Mouse (Mus musculus): Measurements from ENCODE around the gene Plvap.
"Not testable (repeated sequence)": the region's sequence is repeated elsewhere in the genome, so short reads cannot be mapped to it uniquely, and the experiment has no call there.

The Plvap gene

GRCm38 (mm10) chr8:71511644-71512043 lies at the start of gene Plvap:
Plvap (minus strand) TSS chr8:71511752.
- DNase-seq (ENCODE audit: low spot score) = peak; percentile 75

GRCm38 (mm10) chr8:71560765-71561164 lies 49.2 kb upstream of the Plvap start:
- no peak for DNase-seq (ENCODE audit: low spot score)

GRCm38 (mm10) chr8:71560071-71560470 lies 48.5 kb upstream of the Plvap start:
- no peak for DNase-seq (ENCODE audit: low spot score)

- DNase-seq (ENCODE audit: low spot score) = peak; percentile 85
These were observed 47.6 kb upstream of the Plvap start for GRCm38 (mm10) chr8:71558958-71559690.

- no peak for DNase-seq (ENCODE audit: low spot score)
These were observed 46.8 kb upstream of the Plvap start, which contains the start of gene Tmem221 for GRCm38 (mm10) chr8:71558071-71558957. Tmem221 (minus strand) TSS chr8:71558871.

- DNase-seq (ENCODE audit: low spot score) = no peak
These were observed 43.1 kb upstream of the Plvap start for GRCm38 (mm10) chr8:71554644-71555043.

GRCm38 (mm10) chr8:71554001-71554400 lies 42.4 kb upstream of the Plvap start:
- DNase-seq (ENCODE audit: low spot score) = no peak

- no peak for DNase-seq (ENCODE audit: low spot score)
These were observed 41.2 kb upstream of the Plvap start for GRCm38 (mm10) chr8:71552770-71553169.

GRCm38 (mm10) chr8:71550754-71551153 lies 39.2 kb upstream of the Plvap start:
- DNase-seq (ENCODE audit: low spot score) = no peak

- DNase-seq (ENCODE audit: low spot score) = no peak
These were observed 36.0 kb upstream of the Plvap start for GRCm38 (mm10) chr8:71547590-71547989.

- no peak for DNase-seq (ENCODE audit: low spot score)
These were observed 33.5 kb upstream of the Plvap start for GRCm38 (mm10) chr8:71545053-71545452.

GRCm38 (mm10) chr8:71543755-71544154 lies 32.2 kb upstream of the Plvap start:
- DNase-seq (ENCODE audit: low spot score) = no peak

- peak; percentile 99 for DNase-seq (ENCODE audit: low spot score)
These were observed 31.2 kb upstream of the Plvap start, which contains the start of gene Mvb12a for GRCm38 (mm10) chr8:71542632-71543343. Mvb12a (plus strand) TSS chr8:71542922.

GRCm38 (mm10) chr8:71537028-71537867 lies 25.7 kb upstream of the Plvap start, which contains the start of gene Bst2:
Bst2 (minus strand) TSS chr8:71537456.
- peak; percentile 96 for DNase-seq (ENCODE audit: low spot score)

- DNase-seq (ENCODE audit: low spot score) = no peak
These were observed 24.1 kb upstream of the Plvap start for GRCm38 (mm10) chr8:71535663-71536062.

GRCm38 (mm10) chr8:71534263-71534810 lies 22.8 kb upstream of the Plvap start:
- no peak for DNase-seq (ENCODE audit: low spot score)

GRCm38 (mm10) chr8:71530735-71531467 lies 19.3 kb upstream of the Plvap start:
- DNase-seq (ENCODE audit: low spot score) = not testable (repeated sequence)

- DNase-seq (ENCODE audit: low spot score) = peak; percentile 66
These were observed 17.0 kb upstream of the Plvap start for GRCm38 (mm10) chr8:71528362-71529073.

GRCm38 (mm10) chr8:71527162-71527870 lies 15.8 kb upstream of the Plvap start:
- no peak for DNase-seq (ENCODE audit: low spot score)
